Mouse (Mus musculus) limb, embryonic 10.5 days (tissue): ENCODE measurements around the gene Lrrtm4. TPM values are rescaled to one million over a fixed set of nuclear protein-coding genes. Genes with fewer than 3 reads are reported as not detected.

Experiments used
- DNase-seq: peaks from one replicate; pipeline ENCODE4 v3.0.0-alpha.2; 2017; ENCODE audit warnings: low spot score
- H3K27ac ChIP-seq: fragments of 300-500 bp; sonication (generic); 2 replicates; pipeline ENCODE4 v1.5.1; 2016; ENCODE audit warnings: mild to moderate bottlenecking
- H3K27me3 ChIP-seq: fragments of 300-500 bp; sonication (generic); 2 replicates; pipeline ENCODE4 v1.6.1; 2016; ENCODE audit warnings: low read depth, mild to moderate bottlenecking; ENCODE audit not compliant: poor library complexity, severe bottlenecking
- H3K36me3 ChIP-seq: fragments of 300-500 bp; sonication (generic); 2 replicates; pipeline ENCODE4 v1.6.1; 2016; ENCODE audit warnings: mild to moderate bottlenecking, moderate library complexity
- H3K4me1 ChIP-seq: fragments of 300-500 bp; sonication (generic); 2 replicates; pipeline ENCODE4 v1.6.1; 2016
- H3K4me3 ChIP-seq: fragments of 300-500 bp; sonication (generic); 2 replicates; pipeline ENCODE4 v1.5.1; 2016; ENCODE audit warnings: mild to moderate bottlenecking, moderate library complexity
- H3K9me3 ChIP-seq: fragments of 300-500 bp; sonication (generic); replicated peaks from 2 replicates; pipeline ENCODE4 v1.6.1; 2016; ENCODE audit warnings: mild to moderate bottlenecking
- WGBS: fragments of 180-500 bp; shearing (Covaris S2); methylation state at CpG from one replicate; pipeline ENCODE4 v1.1.7; 2016; 5-methylcytosine and 5-hydroxymethylcytosine counted together
- polyA plus RNA-seq: library from polyadenylated mRNA; unstranded; fragments of >200 nt; fragmentation: Nextera tagmentation; extraction: Ambion mirVana; gene quantifications from 2 replicates; pipeline ENCODE4 v1.2.1, GENCODE M21; 2016

The Lrrtm4 gene
- polyA plus RNA-seq, 1 experiment from 2014 or later = 1.9 TPM

DNA sequence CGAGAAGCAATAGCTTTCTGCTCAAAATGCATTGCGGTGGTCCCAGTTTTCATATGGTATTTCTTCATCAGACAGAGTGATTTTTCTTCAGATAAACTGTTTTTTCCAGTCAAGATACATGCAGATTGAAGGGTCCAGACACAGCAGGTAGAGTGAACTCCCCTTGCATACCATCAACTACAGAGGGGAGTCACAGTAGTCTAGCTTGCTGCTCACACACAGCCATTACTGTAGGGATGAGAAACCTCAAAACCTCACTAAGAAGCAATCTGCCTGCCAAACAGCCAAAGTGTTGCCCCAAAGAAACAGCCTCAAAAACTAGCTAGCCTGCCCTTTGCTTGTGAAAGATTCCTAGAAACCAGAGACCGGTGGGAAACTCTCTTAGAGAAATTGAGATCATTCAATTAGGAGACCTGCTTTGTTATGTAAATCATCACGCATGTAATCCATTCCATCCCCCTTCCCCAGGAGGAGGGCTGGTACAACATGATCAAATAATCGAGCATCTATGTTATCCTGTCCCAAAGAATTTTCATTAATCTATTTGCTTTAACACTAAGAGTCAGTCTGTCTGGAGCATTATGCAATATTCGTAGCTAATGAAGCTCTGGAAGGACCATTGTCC lies 166.9 kb downstream of the Lrrtm4 start:
- Histone ChIP-seq H3K9me3 (no peaks in the 10 kb centered on the region), H3K27me3 (no peaks in the 10 kb centered on the region), H3K27ac (no peak overlapping the region), H3K36me3 (no peaks in the 10 kb centered on the region), H3K4me3 (no peak overlapping the region), H3K4me1 (no peaks in the 10 kb centered on the region)
- 78% methylated on average over 6 of the region's 6 CpGs for WGBS
- no peak for DNase-seq

DNA sequence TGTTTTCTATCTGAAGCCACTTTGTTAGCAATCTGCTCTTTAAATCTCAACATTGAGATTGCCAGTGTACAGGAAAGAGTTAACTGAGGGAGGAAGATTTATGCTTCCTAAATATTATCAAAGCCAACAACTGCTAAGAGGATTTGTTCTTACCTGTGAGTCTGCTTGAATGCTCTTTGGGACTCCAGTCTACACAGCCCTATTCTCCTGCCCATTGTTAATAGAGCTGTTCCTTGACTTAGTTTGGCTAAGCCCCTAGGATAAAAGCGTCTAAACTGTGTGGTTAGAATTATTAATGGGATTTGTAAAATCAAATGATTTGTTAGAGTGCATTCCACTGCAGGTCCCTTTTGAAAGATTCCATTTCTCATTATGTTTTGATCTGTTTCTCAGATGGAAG lies 168.1 kb downstream of the Lrrtm4 start:
- H3K4me1 ChIP-seq = no peaks in the 10 kb centered on the region
- H3K36me3 ChIP-seq = no peaks in the 10 kb centered on the region
- DNase-seq = no peak
- H3K27me3 ChIP-seq = no peaks in the 10 kb centered on the region
- no peak overlapping the region for H3K4me3 ChIP-seq
- no peaks in the 10 kb centered on the region for H3K9me3 ChIP-seq
- WGBS = 70% methylated on average over 1 of the region's 1 CpGs
- H3K27ac ChIP-seq = no peak overlapping the region

DNA sequence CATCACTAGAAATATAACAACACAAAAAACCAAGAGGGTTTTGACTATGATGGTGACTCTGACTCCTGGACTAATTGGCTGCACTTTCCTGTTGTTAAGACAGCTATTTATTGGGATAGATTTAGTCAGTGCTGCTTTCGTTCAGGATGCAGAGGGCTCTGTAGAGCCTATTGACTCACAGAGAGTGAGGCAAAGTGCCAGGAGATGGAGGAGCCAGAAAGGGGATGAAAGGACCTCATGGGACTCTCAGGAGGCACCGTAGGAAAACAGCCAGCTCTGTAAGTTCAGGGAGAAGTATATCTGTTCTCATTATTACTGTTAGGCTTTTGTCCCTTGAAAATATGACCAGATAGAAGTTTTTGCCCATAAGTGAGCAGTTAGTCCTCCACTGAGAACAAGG lies 190.8 kb downstream of the Lrrtm4 start:
- WGBS = 71% methylated on average over 2 of the region's 2 CpGs
- no peaks in the 10 kb centered on the region for H3K9me3 ChIP-seq
- no peak for DNase-seq
- H3K4me1 ChIP-seq = no peaks in the 10 kb centered on the region
- H3K36me3 ChIP-seq = no peaks in the 10 kb centered on the region
- H3K27ac ChIP-seq = no peak overlapping the region
- H3K4me3 ChIP-seq = no peak overlapping the region
- no peaks in the 10 kb centered on the region for H3K27me3 ChIP-seq

DNA sequence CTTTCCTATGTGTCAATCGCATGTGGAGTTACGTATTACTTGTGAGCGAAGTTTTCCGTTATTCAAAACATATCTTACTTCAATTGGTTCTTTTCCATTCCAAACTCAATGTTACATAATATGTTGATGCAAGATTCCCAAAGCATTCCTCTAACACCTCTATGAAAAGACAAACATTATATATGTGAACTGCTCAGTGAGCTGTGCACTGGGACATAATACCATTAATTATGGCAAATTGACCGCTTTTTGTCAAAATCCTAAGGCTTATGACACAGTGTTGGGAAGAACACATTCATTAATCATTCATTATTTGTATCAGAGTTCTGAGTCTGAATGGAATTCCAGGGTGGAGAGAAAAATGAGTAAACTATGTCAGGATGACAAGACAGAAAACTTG lies 191.6 kb downstream of the Lrrtm4 start:
- no peak for DNase-seq
- no peak overlapping the region for H3K4me3 ChIP-seq
- H3K36me3 ChIP-seq = no peaks in the 10 kb centered on the region
- H3K4me1 ChIP-seq = no peaks in the 10 kb centered on the region
- no peaks in the 10 kb centered on the region for H3K27me3 ChIP-seq
- 95% methylated on average over 5 of the region's 5 CpGs for WGBS
- H3K27ac ChIP-seq = no peak overlapping the region
- H3K9me3 ChIP-seq = no peaks in the 10 kb centered on the region

DNA sequence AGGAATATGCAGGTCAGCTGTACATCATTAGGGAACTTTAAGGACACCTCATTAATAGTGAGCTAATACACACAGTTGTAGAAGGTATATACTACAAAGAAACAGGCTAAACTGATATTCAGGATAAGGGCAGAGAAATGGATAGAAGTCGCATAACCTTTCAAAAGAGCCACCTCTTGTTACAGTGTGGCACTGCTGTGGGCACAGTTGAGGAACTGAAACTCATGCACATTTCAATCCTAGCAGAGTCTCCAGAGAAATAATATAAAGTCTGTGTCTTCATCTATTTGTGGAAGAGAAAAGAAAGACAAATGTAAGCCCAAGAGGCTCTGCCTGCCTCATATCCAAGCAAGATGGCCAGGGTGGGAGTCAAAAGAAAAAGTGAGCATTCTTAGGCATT lies 242.9 kb downstream of the Lrrtm4 start:
- no peaks in the 10 kb centered on the region for H3K27me3 ChIP-seq
- H3K9me3 ChIP-seq = no peaks in the 10 kb centered on the region
- H3K36me3 ChIP-seq = no peaks in the 10 kb centered on the region
- no peak overlapping the region for H3K27ac ChIP-seq
- 89% methylated on average over 1 of the region's 1 CpGs for WGBS
- no peak for DNase-seq
- no peaks in the 10 kb centered on the region for H3K4me1 ChIP-seq
- H3K4me3 ChIP-seq = no peak overlapping the region

DNA sequence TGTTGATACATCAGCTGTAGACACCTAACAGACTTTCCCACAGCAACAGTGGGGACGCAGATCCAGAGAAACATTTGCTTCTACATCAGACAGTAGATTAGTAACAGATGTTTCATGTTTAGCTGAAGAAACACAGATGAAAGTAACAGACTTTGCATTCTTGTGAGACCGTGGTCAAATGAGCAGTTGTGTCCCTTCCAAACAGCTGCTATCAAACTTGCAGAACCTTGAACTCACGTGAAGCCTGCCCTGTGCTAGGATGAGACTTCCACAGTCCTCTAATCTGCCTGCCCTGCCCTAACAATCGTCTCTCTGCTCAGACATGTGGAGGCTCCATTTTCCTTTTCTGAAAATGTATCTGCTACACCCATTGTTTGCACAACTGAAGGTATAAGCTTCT lies 245.3 kb downstream of the Lrrtm4 start:
- H3K4me1 ChIP-seq = no peaks in the 10 kb centered on the region
- no peak for DNase-seq
- H3K27ac ChIP-seq = no peak overlapping the region
- H3K36me3 ChIP-seq = no peaks in the 10 kb centered on the region
- no peak overlapping the region for H3K4me3 ChIP-seq
- 39% methylated on average over 4 of the region's 4 CpGs for WGBS
- no peaks in the 10 kb centered on the region for H3K27me3 ChIP-seq
- H3K9me3 ChIP-seq = no peaks in the 10 kb centered on the region

DNA sequence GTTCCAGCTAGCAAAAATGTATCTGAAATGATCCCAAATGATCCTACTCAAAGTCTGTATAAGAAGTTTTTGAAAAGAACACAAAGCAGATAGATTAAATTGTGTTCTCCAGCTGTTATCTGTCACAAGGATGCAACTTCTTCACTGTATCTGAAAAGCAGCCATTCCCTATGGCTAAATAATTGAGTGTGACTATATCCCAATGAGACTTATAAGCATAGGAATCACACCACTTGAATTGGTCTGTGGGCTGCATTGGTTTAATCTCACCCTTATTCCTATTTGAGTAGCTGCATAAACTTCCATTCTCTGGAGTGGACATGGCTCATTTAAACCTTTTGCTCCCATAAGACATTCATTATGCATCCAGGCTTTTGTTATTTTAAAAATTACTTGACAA lies 245.9 kb downstream of the Lrrtm4 start:
- Histone ChIP-seq H3K4me3 (no peak overlapping the region), H3K27ac (no peak overlapping the region), H3K27me3 (no peaks in the 10 kb centered on the region), H3K9me3 (no peaks in the 10 kb centered on the region), H3K36me3 (no peaks in the 10 kb centered on the region), H3K4me1 (no peaks in the 10 kb centered on the region)
- DNase-seq = no peak

DNA sequence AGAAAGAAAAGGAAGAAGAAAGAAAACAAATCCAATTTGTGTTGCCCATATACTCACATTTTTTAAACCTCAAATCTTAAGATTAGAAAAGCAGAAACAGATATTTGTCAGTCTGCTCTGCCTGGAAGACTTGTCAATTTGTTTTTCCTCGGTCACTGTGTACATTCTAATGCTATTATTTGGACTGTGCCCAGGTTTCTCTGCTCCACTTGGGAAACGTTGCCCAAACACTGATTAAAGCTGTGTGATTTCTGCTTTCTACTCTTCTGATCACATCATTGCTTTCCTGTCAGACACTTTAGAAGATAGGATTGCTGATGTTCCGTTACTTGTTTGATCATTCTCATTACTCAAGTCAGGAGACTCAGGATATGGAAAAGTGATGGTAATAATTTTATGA lies 247.1 kb downstream of the Lrrtm4 start:
- Histone ChIP-seq H3K4me3 (no peak overlapping the region), H3K27me3 (no peaks in the 10 kb centered on the region), H3K9me3 (no peaks in the 10 kb centered on the region), H3K36me3 (no peaks in the 10 kb centered on the region), H3K27ac (no peak overlapping the region), H3K4me1 (no peaks in the 10 kb centered on the region)
- DNase-seq = no peak
- WGBS = 84% methylated on average over 3 of the region's 3 CpGs

DNA sequence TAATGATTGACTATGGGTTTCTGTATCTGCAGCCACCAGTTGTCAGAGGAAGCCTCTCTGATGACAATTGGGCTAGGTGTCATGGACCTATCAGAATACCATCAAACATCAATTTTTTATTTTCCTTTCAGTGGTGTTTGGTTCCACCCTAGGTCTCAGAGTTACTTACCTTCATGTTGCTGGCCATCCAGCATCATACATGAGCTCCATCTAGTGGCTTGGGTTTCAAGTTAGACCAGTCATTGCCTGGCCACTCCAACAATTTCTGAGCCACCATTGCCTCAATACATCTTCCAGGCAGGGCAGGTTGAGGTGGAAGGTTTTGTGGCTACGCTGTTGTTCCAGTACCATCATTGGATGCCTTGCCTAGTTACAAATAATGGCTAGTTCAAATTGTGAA lies 268.3 kb downstream of the Lrrtm4 start:
- 88% methylated on average over 1 of the region's 1 CpGs for WGBS
- Histone ChIP-seq H3K36me3 (no peaks in the 10 kb centered on the region), H3K9me3 (no peaks in the 10 kb centered on the region), H3K4me3 (no peak overlapping the region), H3K27me3 (no peaks in the 10 kb centered on the region), H3K27ac (no peak overlapping the region), H3K4me1 (no peaks in the 10 kb centered on the region)
- DNase-seq = no peak

DNA sequence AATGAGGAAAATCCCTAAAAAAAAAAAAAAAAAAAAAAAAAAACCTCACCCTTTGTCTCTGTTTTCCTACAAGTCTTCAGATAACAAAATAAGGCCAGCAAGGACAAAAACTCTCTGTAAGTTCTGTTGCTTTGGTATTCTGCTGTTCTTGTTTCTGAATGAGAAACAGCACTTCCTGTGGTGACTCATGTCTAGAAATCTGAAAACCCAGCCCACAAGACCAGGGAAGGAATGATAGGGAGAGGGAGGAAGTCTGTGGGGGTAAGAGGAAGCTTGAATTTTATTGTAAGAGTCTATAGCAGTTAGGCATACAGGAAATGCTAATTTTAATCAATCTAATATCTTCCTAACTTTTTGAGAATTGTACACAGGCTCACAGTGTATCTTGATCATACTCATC lies 283.2 kb downstream of the Lrrtm4 start:
- no peaks in the 10 kb centered on the region for H3K36me3 ChIP-seq
- no peaks in the 10 kb centered on the region for H3K4me1 ChIP-seq
- DNase-seq = no peak
- no peaks in the 10 kb centered on the region for H3K27me3 ChIP-seq
- H3K27ac ChIP-seq = no peak overlapping the region
- H3K4me3 ChIP-seq = no peak overlapping the region
- H3K9me3 ChIP-seq = no peaks in the 10 kb centered on the region

DNA sequence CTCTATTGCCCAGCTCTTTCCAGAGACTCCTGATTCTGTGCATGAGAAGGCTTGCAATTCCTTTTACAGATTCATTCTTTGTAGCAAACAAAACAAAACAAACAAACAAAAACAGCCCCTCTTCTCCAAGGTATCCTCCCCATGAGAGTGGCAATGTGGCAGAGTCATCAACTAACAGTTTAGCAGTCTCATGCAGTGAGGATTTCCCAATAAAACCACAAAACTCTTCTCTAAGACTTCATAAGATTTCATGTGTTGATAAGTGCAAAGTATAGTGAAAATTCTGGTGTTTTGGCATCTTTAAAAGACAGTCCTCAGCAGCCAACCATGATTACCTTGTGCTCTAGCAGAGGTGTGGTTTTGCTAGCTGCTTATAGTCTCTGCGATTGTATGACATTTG lies 284.9 kb downstream of the Lrrtm4 start:
- WGBS = 89% methylated on average over 1 of the region's 1 CpGs
- H3K4me1 ChIP-seq = no peaks in the 10 kb centered on the region
- DNase-seq = no peak
- H3K4me3 ChIP-seq = no peak overlapping the region
- no peaks in the 10 kb centered on the region for H3K9me3 ChIP-seq
- no peaks in the 10 kb centered on the region for H3K27me3 ChIP-seq
- H3K27ac ChIP-seq = no peak overlapping the region
- H3K36me3 ChIP-seq = no peaks in the 10 kb centered on the region

DNA sequence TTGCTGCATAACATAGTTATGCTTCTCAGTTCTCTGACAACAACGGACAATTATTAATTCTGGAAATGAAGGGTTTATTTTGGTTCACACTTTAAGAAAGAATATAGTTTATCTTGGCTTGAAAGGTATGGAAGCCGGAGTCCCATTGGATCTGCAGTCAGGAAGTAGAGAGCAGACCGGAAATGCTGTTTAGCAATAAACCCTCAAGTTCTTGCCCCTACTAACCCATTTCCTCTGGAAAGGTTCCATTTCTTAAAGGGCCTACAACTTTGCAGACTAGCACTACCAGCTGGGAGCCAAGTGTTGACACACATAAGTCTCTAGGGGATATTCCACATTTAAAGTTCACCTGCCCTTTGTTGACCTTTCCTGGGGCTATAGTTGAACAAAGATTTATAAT lies 309.7 kb downstream of the Lrrtm4 start:
- H3K9me3 ChIP-seq = no peaks in the 10 kb centered on the region
- H3K4me3 ChIP-seq = no peak overlapping the region
- H3K4me1 ChIP-seq = no peaks in the 10 kb centered on the region
- no peak overlapping the region for H3K27ac ChIP-seq
- no peaks in the 10 kb centered on the region for H3K36me3 ChIP-seq
- 83% methylated on average over 3 of the region's 3 CpGs for WGBS
- no peaks in the 10 kb centered on the region for H3K27me3 ChIP-seq
- no peak for DNase-seq

DNA sequence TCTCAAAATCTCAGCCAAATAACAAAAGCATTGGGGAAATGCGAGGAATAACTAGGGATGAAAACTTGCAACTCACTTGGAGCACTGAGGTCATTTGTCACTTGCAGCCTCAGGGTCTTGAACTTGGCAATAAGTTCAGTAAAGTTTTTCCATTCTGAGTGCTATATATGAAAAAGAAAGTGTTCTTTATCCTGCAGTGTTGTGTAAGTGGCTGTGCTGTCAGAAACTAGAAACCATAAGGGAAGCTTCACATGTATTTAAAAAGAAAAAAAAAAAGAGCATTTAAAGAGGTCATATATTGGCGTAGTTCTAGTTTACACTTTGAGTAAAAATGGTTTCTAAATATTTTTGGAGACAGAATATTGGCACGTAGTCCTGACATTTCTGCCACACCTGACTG lies 313.1 kb downstream of the Lrrtm4 start:
- Histone ChIP-seq H3K27ac (no peak overlapping the region), H3K9me3 (no peaks in the 10 kb centered on the region), H3K36me3 (no peaks in the 10 kb centered on the region), H3K4me1 (no peaks in the 10 kb centered on the region), H3K4me3 (no peak overlapping the region), H3K27me3 (no peaks in the 10 kb centered on the region)
- 88% methylated on average over 3 of the region's 3 CpGs for WGBS
- no peak for DNase-seq

DNA sequence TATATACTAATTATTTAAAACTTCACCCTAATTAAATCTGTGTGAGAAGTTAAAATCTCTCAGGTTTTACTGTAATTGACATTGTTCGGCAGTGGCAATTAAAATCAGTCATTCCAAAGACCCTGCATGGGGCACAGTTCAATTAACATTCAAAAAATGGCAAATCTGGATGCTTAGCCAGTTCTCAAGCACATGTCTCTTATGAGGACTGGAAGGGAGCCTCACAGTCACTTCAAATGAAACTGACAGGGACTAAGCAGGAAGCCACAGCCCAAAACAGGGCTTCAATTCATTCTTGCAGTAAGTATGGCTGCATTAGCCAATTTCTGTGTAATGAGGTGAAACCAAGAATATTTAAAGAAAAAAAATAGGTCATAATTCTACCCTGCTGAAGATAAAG lies 333.6 kb downstream of the Lrrtm4 start:
- Histone ChIP-seq H3K4me3 (no peak overlapping the region), H3K27ac (no peak overlapping the region), H3K9me3 (no peaks in the 10 kb centered on the region), H3K36me3 (no peaks in the 10 kb centered on the region), H3K4me1 (no peaks in the 10 kb centered on the region), H3K27me3 (no peaks in the 10 kb centered on the region)
- 74% methylated on average over 1 of the region's 1 CpGs for WGBS
- DNase-seq = no peak
